Mouse (Mus musculus): ENCODE data around the gene Elmo3.

- TF ChIP-seq POLR2A (IDR thresholded peaks at IDR 0.05; ENCODE audit: low read depth, low read length) (no peak), CTCF (IDR thresholded peaks at IDR 0.05; ENCODE audit: extremely low read depth, insufficient read length, insufficient replicate concordance, low read depth, low read length) (no peak; the same call in 1 of the 2 replicates)
Measured at GRCm38 (mm10) chr8:105278911-105279334, 26.5 kb upstream of the Elmo3 start.

Measured in small intestine, adult 2 months (tissue).